Mouse (Mus musculus) embryonic facial prominence, embryonic 11.5 days (tissue): ENCODE results near the gene C7. TPM values are rescaled to one million over a fixed set of nuclear protein-coding genes. Genes with fewer than 3 reads are reported as not detected.
"Not testable (repeated sequence)": the region's sequence is repeated elsewhere in the genome, so short reads cannot be mapped to it uniquely, and the experiment has no call there.

Experiments used
- ATAC-seq: fragments of 200-750 bp; cut with Nextera tagmentation; replicated peaks from 2 replicates; pipeline ENCODE4 v1.8.0; 2017; ENCODE audit warnings: low read depth; ENCODE audit not compliant: insufficient number of reproducible peaks, low FRiP score, low TSS enrichment
- DNase-seq: peaks from one replicate; pipeline ENCODE4 v3.0.0-alpha.2; 2015; ENCODE audit warnings: low spot score
- H3K27ac ChIP-seq: fragments of 300-500 bp; sonication (generic); replicated peaks from 2 replicates; pipeline ENCODE4 v1.5.1; 2014; ENCODE audit warnings: mild to moderate bottlenecking, low read depth, low read length, control low read depth
- H3K27me3 ChIP-seq: fragments of 300-500 bp; sonication (generic); 2 replicates; pipeline ENCODE4 v1.6.1; 2014; ENCODE audit warnings: mild to moderate bottlenecking, low read length, moderate library complexity, mixed read lengths; ENCODE audit not compliant: control insufficient read depth, insufficient read depth
- H3K36me3 ChIP-seq: fragments of 300-500 bp; sonication (generic); replicated peaks from 2 replicates; pipeline ENCODE4 v1.6.1; 2014; ENCODE audit warnings: low read depth, mild to moderate bottlenecking, low read length, moderate library complexity, mixed read lengths; ENCODE audit not compliant: control insufficient read depth, insufficient read depth
- H3K4me1 ChIP-seq: fragments of 300-500 bp; sonication (generic); 2 replicates; pipeline ENCODE4 v1.6.1; 2014; ENCODE audit warnings: low read length, mixed read lengths; ENCODE audit not compliant: control insufficient read depth, insufficient read depth
- H3K4me2 ChIP-seq: fragments of 300-500 bp; sonication (generic); 2 replicates; pipeline ENCODE4 v1.6.1; 2014; ENCODE audit warnings: low read depth, mild to moderate bottlenecking, control low read depth, low read length, moderate library complexity
- H3K4me3 ChIP-seq: fragments of 300-500 bp; sonication (generic); 2 replicates; pipeline ENCODE4 v1.5.1; 2014; ENCODE audit warnings: low read depth, low read length, control low read depth
- H3K9ac ChIP-seq: fragments of 300-500 bp; sonication (generic); replicated peaks from 2 replicates; pipeline ENCODE4 v1.6.1; 2014; ENCODE audit warnings: mild to moderate bottlenecking, control low read depth, low read length
- H3K9me3 ChIP-seq: fragments of 300-500 bp; sonication (generic); replicated peaks from 2 replicates; pipeline ENCODE4 v1.6.1; 2016; ENCODE audit warnings: mild to moderate bottlenecking, low read length, inconsistent platforms, mixed read lengths; ENCODE audit not compliant: control insufficient read depth
- WGBS: fragments of 180-500 bp; shearing (Covaris S2); extraction: QIAGEN DNeasy Blood & Tissue Kit; methylation state at CpG from one replicate; pipeline ENCODE4 v1.1.7; 2014; 5-methylcytosine and 5-hydroxymethylcytosine counted together
- polyA plus RNA-seq: library from polyadenylated mRNA; unstranded; fragments of >200 nt; fragmentation: Nextera tagmentation; extraction: Ambion mirVana; gene quantifications from 2 replicates; pipeline ENCODE4 v1.2.1, GENCODE M21; 2014

C7 gene
- polyA plus RNA-seq, 1 experiment from 2014 or later, result 0.15 TPM

DNA sequence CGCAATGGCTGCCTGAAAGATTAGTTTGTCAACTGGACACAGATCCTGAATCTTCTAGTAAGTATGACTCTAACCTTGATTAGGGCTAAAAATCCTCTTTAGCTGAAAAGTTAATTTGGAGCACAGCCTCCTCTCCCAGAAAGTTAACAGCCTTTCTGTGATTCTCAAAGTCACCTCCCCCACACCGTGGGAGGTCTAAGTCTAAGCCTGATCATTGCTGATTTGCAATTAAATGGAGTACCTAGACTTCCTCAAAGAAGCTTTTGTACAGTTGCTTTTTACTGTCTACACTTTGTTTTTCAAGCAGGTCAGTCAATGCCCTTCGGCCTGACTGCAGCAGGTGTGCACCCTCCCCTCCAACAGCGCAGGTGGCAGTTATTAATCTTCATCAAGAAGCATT is 34.3 kb downstream of the C7 start:
- Histone ChIP-seq H3K9ac (no peak overlapping the region), H3K4me2 (no peak overlapping the region), H3K4me1 (no peaks in the 10 kb centered on the region), H3K27me3 (no peaks in the 10 kb centered on the region), H3K9me3 (no peaks in the 10 kb centered on the region), H3K4me3 (no peak overlapping the region), H3K36me3 (no peaks in the 10 kb centered on the region), H3K27ac (no peak overlapping the region)
- 90% methylated on average over 4 of the region's 4 CpGs for WGBS
- no peak for ATAC-seq
- no peak for DNase-seq

- not testable (repeated sequence) for H3K36me3 ChIP-seq, H3K9me3 ChIP-seq, ATAC-seq, H3K4me2 ChIP-seq, H3K4me3 ChIP-seq, H3K27me3 ChIP-seq, H3K27ac ChIP-seq, H3K4me1 ChIP-seq, H3K9ac ChIP-seq, DNase-seq
- 90% methylated on average over 14 of the region's 14 CpGs for WGBS
Measured at GRCm38 (mm10) chr15:5023479-5024265, 39.9 kb downstream of the C7 start.

GRCm38 (mm10) chr15:5009644-5010107 is 53.9 kb downstream of the C7 start:
- DNase-seq, result peak; percentile 26
- no peak overlapping the region for H3K27ac ChIP-seq
- ATAC-seq, result peak; percentile 23; the same call in 1 of the 2 replicates
- WGBS, result 68% methylated on average over 11 of the region's 11 CpGs
- H3K27me3 ChIP-seq, result no peaks in the 10 kb centered on the region
- H3K9me3 ChIP-seq, result no peaks in the 10 kb centered on the region
- no peak overlapping the region for H3K4me3 ChIP-seq
- no peaks in the 10 kb centered on the region for H3K36me3 ChIP-seq
- no peaks in the 10 kb centered on the region for H3K4me1 ChIP-seq
- H3K4me2 ChIP-seq, result no peak overlapping the region
- no peak overlapping the region for H3K9ac ChIP-seq

DNA sequence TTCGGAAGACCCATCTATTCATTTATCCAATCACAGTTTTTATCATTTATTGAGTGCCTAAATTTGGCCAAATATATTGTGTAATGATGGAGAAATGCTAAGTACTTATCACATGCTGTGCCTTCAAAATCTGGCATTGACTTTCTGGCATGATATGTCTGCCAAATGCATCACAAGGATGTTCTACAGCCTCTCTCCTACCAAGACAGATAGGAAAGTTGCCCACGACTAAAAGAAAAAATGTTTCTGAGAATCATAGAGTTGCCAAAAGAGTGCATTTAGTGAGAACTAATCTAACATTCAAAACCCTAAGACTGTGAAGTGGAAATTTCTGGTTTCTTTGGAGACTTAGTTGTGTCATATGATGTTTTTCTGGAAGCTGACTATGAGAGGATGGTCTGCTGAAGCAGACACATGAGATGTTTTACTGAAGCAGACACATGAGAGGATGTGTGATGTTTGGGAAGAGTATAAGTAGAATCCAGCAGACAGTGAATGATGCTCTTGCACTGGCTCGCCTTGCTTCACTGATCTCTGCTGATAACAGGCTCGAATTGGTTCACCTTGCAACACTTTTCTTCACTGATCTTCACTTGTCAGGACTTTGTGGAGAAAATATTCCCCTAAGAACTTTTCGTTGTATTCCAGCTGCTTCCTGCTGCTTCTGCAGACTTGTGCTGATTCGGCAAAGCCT is 59.9 kb downstream of the C7 start:
- Histone ChIP-seq H3K4me3 (no peak overlapping the region), H3K4me2 (no peak overlapping the region), H3K36me3 (no peaks in the 10 kb centered on the region), H3K27me3 (no peaks in the 10 kb centered on the region), H3K9ac (no peak overlapping the region), H3K4me1 (no peaks in the 10 kb centered on the region), H3K9me3 (no peaks in the 10 kb centered on the region), H3K27ac (no peak overlapping the region)
- ATAC-seq (no peak), DNase-seq (no peak)
- 84% methylated on average over 6 of the region's 6 CpGs for WGBS

DNA sequence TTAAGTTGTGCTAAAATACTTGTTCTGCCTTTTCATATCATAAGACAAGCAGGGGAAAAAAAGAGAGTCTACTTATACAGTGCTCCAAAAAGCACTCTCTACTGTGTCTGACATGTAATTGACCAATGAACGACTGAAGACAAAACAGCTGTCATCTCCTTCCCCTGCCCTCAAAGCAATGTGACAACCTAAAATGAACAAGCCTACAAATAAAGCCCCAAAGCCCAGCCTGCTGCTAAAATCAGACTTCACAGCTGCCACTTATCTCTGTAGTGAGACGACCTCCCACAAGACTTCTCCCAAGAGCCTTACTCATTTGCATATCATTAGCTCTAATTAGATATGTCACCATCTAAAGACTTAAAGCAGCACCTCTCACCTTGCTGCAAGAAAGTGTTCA is 60.6 kb downstream of the C7 start:
- H3K4me2 ChIP-seq, result no peak overlapping the region
- H3K9me3 ChIP-seq, result no peaks in the 10 kb centered on the region
- H3K27ac ChIP-seq, result no peak overlapping the region
- no peaks in the 10 kb centered on the region for H3K27me3 ChIP-seq
- H3K36me3 ChIP-seq, result no peaks in the 10 kb centered on the region
- no peaks in the 10 kb centered on the region for H3K4me1 ChIP-seq
- 48% methylated on average over 2 of the region's 2 CpGs for WGBS
- no peak overlapping the region for H3K9ac ChIP-seq
- H3K4me3 ChIP-seq, result no peak overlapping the region
- DNase-seq (no peak), ATAC-seq (no peak)

GRCm38 (mm10) chr15:4973355-4973754 is 90.2 kb downstream of the C7 start:
- ATAC-seq, result no peak
- no peaks in the 10 kb centered on the region for H3K4me1 ChIP-seq
- H3K27me3 ChIP-seq, result no peaks in the 10 kb centered on the region
- H3K9ac ChIP-seq, result no peak overlapping the region
- H3K36me3 ChIP-seq, result no peaks in the 10 kb centered on the region
- DNase-seq, result no peak
- H3K9me3 ChIP-seq, result no peaks in the 10 kb centered on the region
- 95% methylated on average over 1 of the region's 1 CpGs for WGBS
- H3K4me3 ChIP-seq, result no peak overlapping the region
- no peak overlapping the region for H3K4me2 ChIP-seq
- no peak overlapping the region for H3K27ac ChIP-seq

Other genes starting within 250 kb of the C7 start
- not detected in 2 replicates for gene Mroh2b, start 165.0 kb downstream of the C7 start, polyA plus RNA-seq
- gene Card6, start 44.8 kb upstream of the C7 start, polyA plus RNA-seq, result 1.1 and 1.3 TPM in 2 replicates
- gene Rpl37, start 52.9 kb upstream of the C7 start, polyA plus RNA-seq, result 561 and 580 TPM in 2 replicates
- gene Prkaa1, start 80.1 kb upstream of the C7 start, polyA plus RNA-seq, result 21.9 and 23.3 TPM in 2 replicates
- 50.7 and 53.9 TPM in 2 replicates for gene Ttc33, start 121.8 kb upstream of the C7 start, polyA plus RNA-seq
- 1.5 TPM in 2 replicates for gene Ptger4, start 180.4 kb upstream of the C7 start, polyA plus RNA-seq